Mouse (Mus musculus) forebrain, embryonic 10.5 days (tissue): ENCODE results near the gene Fnbp1l. TPM values are rescaled to one million over a fixed set of nuclear protein-coding genes. Genes with fewer than 3 reads are reported as not detected.

Experiments
- DNase-seq: peaks from one replicate; pipeline ENCODE4 v3.0.0-alpha.2; 2017; ENCODE audit warnings: low spot score; ENCODE audit errors: extremely low spot score
- H3K27ac ChIP-seq: fragments of 300-500 bp; sonication (generic); 2 replicates; pipeline ENCODE4 v1.5.1; 2016; ENCODE audit warnings: mild to moderate bottlenecking
- H3K27me3 ChIP-seq: fragments of 300-500 bp; sonication (generic); 2 replicates; pipeline ENCODE4 v1.6.1; 2016; ENCODE audit warnings: mild to moderate bottlenecking; ENCODE audit not compliant: poor library complexity, severe bottlenecking
- H3K36me3 ChIP-seq: fragments of 300-500 bp; sonication (generic); replicated peaks from 2 replicates; pipeline ENCODE4 v1.6.1; 2016; ENCODE audit warnings: mild to moderate bottlenecking, moderate library complexity
- H3K4me1 ChIP-seq: fragments of 300-500 bp; sonication (generic); 2 replicates; pipeline ENCODE4 v1.6.1; 2016
- H3K4me3 ChIP-seq: fragments of 300-500 bp; sonication (generic); 2 replicates; pipeline ENCODE4 v1.5.1; 2016; ENCODE audit warnings: mild to moderate bottlenecking, moderate library complexity
- H3K9me3 ChIP-seq: fragments of 300-500 bp; sonication (generic); 2 replicates; pipeline ENCODE4 v1.6.1; 2016; ENCODE audit warnings: mild to moderate bottlenecking, moderate library complexity
- whole genome bisulfite sequencing: fragments of 180-500 bp; shearing (Covaris S2); methylation state at CpG from one replicate; pipeline ENCODE4 v1.1.7; 2016; 5-methylcytosine and 5-hydroxymethylcytosine counted together
- polyA plus RNA-seq: library from polyadenylated mRNA; unstranded; fragments of >200 nt; fragmentation: Nextera tagmentation; extraction: Ambion mirVana; gene quantifications from 2 replicates; pipeline ENCODE4 v1.2.1, GENCODE M21; 2016

Gene Fnbp1l
- 56.5 and 58.7 TPM in 2 replicates for polyA plus RNA-seq

DNA sequence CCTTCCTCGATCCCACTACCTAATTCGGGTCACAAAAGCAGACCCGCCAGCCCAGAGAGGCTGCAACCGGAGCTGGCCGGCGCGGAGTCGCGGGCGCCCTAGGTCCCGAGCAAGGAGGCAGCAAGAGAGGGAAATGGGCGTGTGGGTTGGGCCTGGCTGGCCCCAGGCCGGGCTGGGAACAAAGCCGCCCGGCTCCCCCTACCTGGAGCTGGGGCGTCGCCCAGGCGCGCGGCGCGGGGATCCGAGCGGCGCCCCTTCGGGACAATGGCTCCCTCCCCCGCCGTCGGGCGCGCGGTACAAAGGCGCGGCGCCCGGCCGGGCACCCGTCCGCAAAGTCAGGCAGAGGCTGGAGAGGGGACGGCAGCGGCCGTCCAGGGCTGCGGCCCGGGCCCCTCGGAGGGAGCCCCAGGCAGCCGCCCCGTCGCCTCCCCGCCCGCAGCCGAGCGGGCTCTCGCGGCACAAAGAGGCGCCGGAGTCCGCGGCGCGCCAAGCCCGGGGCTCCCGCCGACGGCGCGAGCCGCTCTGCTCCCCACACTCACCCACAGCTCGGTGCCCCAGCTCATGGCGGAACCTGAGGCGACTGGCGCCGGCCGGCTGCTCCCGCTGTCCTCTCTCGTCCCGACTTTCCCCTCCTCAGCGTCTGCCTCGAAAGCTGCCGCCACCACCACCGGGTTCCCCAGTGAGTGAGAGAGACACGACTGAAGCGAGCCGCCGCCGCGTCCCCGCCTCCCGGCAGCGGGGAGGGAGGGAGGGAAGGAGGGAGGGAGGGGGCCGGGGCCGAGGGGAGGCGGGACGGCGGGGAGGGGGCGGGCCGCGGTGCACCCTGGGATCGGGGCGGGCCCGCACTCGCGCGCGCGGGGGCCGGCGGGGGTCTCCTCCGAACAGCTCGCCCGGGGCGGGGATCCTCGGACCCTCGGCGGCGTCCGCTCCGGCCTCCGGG lies at the start of gene Fnbp1l:
Fnbp1l (minus strand) TSS at position 725 of the 940 bp plus-strand sequence.
- Histone ChIP-seq H3K27ac (peak within 1 kb of the TSS; percentile 100), H3K4me3 (peak within 1 kb of the TSS; percentile 95), H3K9me3 (no peaks in the 10 kb centered on the region), H3K4me1 (peaks cover 35% of the 10 kb centered on the region), H3K27me3 (peaks cover 18% of the 10 kb centered on the region; the same call in 1 of the 2 replicates), H3K36me3 (no peaks in the 10 kb centered on the region)
- under 1% methylated on average over 95 of the region's 118 CpGs for WGBS
- DNase-seq = peak; percentile 84

DNA sequence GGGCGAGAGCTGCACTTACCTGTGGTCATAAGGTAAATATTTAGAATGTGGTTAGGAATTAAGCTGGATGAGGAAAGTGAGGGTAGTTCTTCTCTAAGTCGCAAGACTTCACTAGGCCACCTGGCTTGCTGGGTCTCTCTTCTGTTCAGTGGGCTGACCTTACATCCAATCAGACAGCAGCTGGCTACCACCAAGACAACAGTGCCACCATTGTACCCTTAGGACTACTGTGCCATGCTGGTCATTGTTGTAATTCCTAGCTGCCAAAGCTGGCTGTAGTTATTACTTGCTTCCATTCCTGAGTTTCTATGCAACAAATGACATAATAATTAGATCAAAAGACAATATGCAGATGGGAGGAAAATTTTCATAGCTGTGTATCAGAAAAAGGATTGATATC lies 41.3 kb upstream of the Fnbp1l start:
- H3K36me3 ChIP-seq = no peaks in the 10 kb centered on the region
- no peak overlapping the region for H3K4me3 ChIP-seq
- H3K27me3 ChIP-seq = no peaks in the 10 kb centered on the region
- no peak for DNase-seq
- H3K27ac ChIP-seq = no peak overlapping the region
- H3K9me3 ChIP-seq = no peaks in the 10 kb centered on the region
- 87% methylated on average over 2 of the region's 2 CpGs for WGBS
- H3K4me1 ChIP-seq = no peaks in the 10 kb centered on the region

GRCm38 (mm10) chr3:122659261-122659917 lies 39.9 kb upstream of the Fnbp1l start:
- Histone ChIP-seq H3K27me3 (no peaks in the 10 kb centered on the region), H3K36me3 (no peaks in the 10 kb centered on the region), H3K27ac (no peak overlapping the region), H3K4me3 (no peak overlapping the region), H3K9me3 (no peaks in the 10 kb centered on the region), H3K4me1 (no peaks in the 10 kb centered on the region)
- DNase-seq = no peak
- 87% methylated on average over 5 of the region's 5 CpGs for WGBS

DNA sequence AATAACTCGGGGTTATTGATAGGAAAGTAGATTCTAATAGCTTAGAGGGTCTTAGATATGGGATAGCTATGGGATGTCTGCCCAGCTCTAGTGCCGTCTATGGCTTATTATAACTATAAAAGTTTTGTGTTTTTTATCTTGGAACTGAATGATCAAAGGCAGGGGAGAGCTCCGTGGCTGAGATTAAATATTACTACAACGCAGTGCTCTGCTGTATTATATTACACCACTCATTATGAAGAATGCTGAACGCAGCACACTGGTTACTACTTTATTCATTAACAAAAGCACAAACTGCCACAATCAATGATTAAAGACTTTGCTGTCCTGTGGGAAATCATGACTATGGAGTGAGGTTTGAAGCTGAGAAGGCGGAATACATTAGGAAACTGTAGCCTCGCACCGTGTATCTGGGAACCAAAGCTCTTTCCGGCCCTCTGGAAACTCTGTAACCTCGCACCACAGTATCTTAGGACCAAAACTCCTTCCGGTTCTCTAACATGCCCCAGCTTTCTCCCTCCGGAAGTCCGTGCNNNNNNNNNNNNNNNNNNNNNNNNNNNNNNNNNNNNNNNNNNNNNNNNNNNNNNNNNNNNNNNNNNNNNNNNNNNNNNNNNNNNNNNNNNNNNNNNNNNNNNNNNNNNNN lies 27.8 kb upstream of the Fnbp1l start:
- no peak overlapping the region for H3K27ac ChIP-seq

DNA sequence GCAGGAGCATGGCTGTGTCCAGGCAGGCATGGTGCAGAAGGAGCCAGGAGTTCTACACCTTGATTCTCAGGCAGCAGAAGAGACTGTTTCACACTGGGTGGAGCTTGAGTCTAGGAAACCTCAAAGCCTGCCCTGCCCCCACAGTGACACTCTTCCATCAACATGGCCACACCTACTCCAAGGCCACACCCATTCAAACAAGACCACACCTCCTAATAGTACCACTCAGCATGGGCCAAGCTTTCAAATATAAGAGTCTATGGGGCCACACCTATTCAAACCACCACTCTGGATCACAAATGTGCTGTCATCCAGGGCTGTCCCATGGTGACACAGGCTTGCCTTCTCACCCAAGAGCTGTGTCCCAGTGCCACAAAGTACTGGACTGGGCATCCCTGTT lies 20.8 kb upstream of the Fnbp1l start:
- Histone ChIP-seq H3K27ac (no peak overlapping the region), H3K4me3 (no peak overlapping the region), H3K36me3 (no peaks in the 10 kb centered on the region), H3K4me1 (peaks cover 9% of the 10 kb centered on the region), H3K9me3 (no peaks in the 10 kb centered on the region), H3K27me3 (peaks cover 3% of the 10 kb centered on the region; the same call in 1 of the 2 replicates)
- DNase-seq = no peak

More for the DNA sequence above, 27.8 kb upstream of the Fnbp1l start:
- H3K27me3 ChIP-seq = no peaks in the 10 kb centered on the region
- no peak for DNase-seq
- H3K4me3 ChIP-seq = no peak overlapping the region
- H3K36me3 ChIP-seq = no peaks in the 10 kb centered on the region
- 77% methylated on average over 13 of the region's 13 CpGs for WGBS
- H3K9me3 ChIP-seq = no peaks in the 10 kb centered on the region
- H3K4me1 ChIP-seq = no peaks in the 10 kb centered on the region

- peaks cover 15% of the 10 kb centered on the region for H3K4me1 ChIP-seq
- no peaks in the 10 kb centered on the region for H3K9me3 ChIP-seq
- DNase-seq = no peak
- no peak overlapping the region for H3K27ac ChIP-seq
- H3K4me3 ChIP-seq = no peak overlapping the region
- no peaks in the 10 kb centered on the region for H3K36me3 ChIP-seq
- H3K27me3 ChIP-seq = peaks cover 3% of the 10 kb centered on the region; the same call in 1 of the 2 replicates
- WGBS = 81% methylated on average over 2 of the region's 2 CpGs
Observed at GRCm38 (mm10) chr3:122639197-122639475, 19.6 kb upstream of the Fnbp1l start.

DNA sequence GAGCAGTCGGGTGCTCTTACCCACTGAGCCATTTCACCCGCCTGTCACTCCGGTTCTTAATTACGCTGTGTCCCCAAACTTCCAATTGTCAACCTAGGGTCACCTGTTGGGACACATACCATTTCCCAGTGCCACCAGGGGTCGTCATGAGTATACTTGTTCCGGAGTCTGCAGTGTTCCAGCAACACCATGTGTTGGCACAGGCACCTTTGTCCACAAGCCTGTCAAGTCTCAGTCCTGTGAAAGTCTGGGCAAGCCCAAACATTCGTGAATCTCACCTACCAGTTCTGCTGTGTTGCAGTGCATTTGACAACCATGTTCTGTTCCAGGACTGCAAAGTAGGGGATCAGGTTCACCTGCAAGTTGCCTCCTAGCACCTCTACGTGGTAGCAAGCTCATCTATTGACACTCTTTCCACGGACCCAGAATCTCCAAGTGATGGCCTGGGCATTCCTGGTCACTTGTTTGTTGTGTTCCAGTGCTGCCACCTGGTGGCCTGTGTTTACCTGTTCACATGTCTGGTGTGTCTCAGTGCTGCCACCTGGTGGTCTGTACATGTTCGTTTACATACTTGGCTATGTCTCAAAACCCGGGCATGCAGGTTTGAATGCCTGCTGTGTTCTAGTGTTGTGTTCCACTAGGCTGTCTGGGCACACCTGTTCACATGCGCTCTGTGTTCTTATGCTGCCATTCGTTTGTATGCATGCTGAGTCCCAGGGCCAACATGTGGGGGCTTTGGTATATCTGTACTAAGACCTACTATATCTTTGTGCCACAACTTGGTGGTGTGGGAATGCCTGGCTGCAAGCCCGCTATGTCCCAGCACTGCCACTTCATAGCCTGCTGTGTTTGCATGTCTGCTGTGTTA lies 19.0 kb upstream of the Fnbp1l start:
- 41% methylated on average over 14 of the region's 14 CpGs for WGBS

GRCm38 (mm10) chr3:122637280-122637679 lies 17.8 kb upstream of the Fnbp1l start:
- no peak overlapping the region for H3K4me3 ChIP-seq
- no peaks in the 10 kb centered on the region for H3K36me3 ChIP-seq
- peaks cover 22% of the 10 kb centered on the region for H3K4me1 ChIP-seq
- no peak for DNase-seq
- H3K27ac ChIP-seq = no peak overlapping the region
- peaks cover 3% of the 10 kb centered on the region; the same call in 1 of the 2 replicates for H3K27me3 ChIP-seq
- WGBS = 78% methylated on average over 1 of the region's 1 CpGs
- no peaks in the 10 kb centered on the region for H3K9me3 ChIP-seq

More for the DNA sequence above, 19.0 kb upstream of the Fnbp1l start:
- Histone ChIP-seq H3K4me1 (peaks cover 18% of the 10 kb centered on the region), H3K27me3 (peaks cover 3% of the 10 kb centered on the region; the same call in 1 of the 2 replicates), H3K36me3 (no peaks in the 10 kb centered on the region), H3K9me3 (no peaks in the 10 kb centered on the region), H3K4me3 (no peak overlapping the region), H3K27ac (no peak overlapping the region)
- DNase-seq = peak; percentile 98

GRCm38 (mm10) chr3:122635246-122635645 lies 15.7 kb upstream of the Fnbp1l start:
- Histone ChIP-seq H3K4me1 (peaks cover 22% of the 10 kb centered on the region), H3K27me3 (peaks cover 15% of the 10 kb centered on the region), H3K36me3 (no peaks in the 10 kb centered on the region), H3K27ac (peak overlapping the region; percentile 25; the same call in 1 of the 2 replicates), H3K9me3 (no peaks in the 10 kb centered on the region), H3K4me3 (no peak overlapping the region; the same call in 1 of the 2 replicates)
- no peak for DNase-seq
- WGBS = 15% methylated on average over 12 of the region's 12 CpGs

DNA sequence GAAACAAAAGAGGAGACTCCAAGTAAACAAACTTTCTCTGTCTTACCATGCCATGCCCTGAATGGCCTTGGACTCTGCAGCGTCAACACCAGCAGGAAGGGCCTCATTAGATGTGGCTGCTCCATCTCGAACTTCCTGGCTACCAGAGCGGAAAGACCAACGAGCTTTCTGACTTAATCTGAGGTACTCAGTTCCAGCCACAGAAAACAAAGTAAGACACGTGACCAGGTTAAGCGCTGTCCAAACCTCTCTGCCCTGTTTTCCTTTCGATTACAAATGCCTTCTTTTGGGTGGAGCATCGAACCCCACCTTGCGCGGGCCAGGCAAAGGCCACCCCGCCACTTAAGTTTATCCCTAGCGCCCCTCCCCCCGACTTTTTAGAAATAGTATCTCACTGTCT lies 10.1 kb upstream of the Fnbp1l start:
- H3K27me3 ChIP-seq = peaks cover 12% of the 10 kb centered on the region; the same call in 1 of the 2 replicates
- no peaks in the 10 kb centered on the region for H3K9me3 ChIP-seq
- no peak for DNase-seq
- H3K36me3 ChIP-seq = no peaks in the 10 kb centered on the region
- H3K4me1 ChIP-seq = peaks cover 16% of the 10 kb centered on the region
- H3K27ac ChIP-seq = 0 out of 2 replicates have a peak overlapping the region, but pooled peaks have one; percentile 40
- H3K4me3 ChIP-seq = peak overlapping the region; percentile 29
- WGBS = 5% methylated on average over 13 of the region's 13 CpGs

GRCm38 (mm10) chr3:122628956-122629355 lies 9.4 kb upstream of the Fnbp1l start:
- 78% methylated on average over 3 of the region's 3 CpGs for WGBS
- Histone ChIP-seq H3K4me1 (peaks cover 14% of the 10 kb centered on the region), H3K27me3 (peaks cover 12% of the 10 kb centered on the region; the same call in 1 of the 2 replicates)

DNA sequence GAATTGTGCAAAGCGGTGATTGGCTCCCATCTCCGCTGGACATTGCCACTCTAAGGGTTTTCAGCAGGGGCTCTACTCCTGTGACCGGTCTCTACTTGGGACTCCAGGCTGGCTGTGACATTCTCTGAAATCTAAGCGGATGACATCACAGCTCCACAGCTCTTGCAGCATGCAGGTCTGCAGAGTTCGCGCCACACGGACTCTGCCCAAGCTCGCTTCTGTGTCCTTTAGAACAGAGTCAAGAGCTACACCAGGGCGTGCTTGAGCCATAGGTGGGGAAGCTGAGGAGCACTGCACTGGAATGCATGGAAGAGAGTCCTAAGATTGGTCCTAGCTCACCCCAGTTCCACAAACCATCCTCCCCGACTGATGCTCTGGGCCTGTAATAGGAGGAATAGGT lies 9.0 kb upstream of the Fnbp1l start:
- DNase-seq = no peak
- H3K4me1 ChIP-seq = peaks cover 13% of the 10 kb centered on the region
- no peaks in the 10 kb centered on the region for H3K36me3 ChIP-seq
- H3K27me3 ChIP-seq = peaks cover 12% of the 10 kb centered on the region; the same call in 1 of the 2 replicates
- 94% methylated on average over 10 of the region's 10 CpGs for WGBS
- H3K4me3 ChIP-seq = no peak overlapping the region
- no peak overlapping the region for H3K27ac ChIP-seq
- no peaks in the 10 kb centered on the region for H3K9me3 ChIP-seq

More at GRCm38 (mm10) chr3:122628956-122629355, 9.4 kb upstream of the Fnbp1l start:
- no peak for DNase-seq
- Histone ChIP-seq H3K9me3 (no peaks in the 10 kb centered on the region), H3K36me3 (no peaks in the 10 kb centered on the region), H3K4me3 (no peak overlapping the region), H3K27ac (no peak overlapping the region)
